Mouse (Mus musculus): ENCODE measurements around the gene Ifna9. TPM values are rescaled to one million over a fixed set of nuclear protein-coding genes. Genes with fewer than 3 reads are reported as not detected.

Gene Ifna9
- polyA plus RNA-seq, 1 experiment from 2014 or later = not detected

Other genes with a start within 250 kb of the Ifna9 start
- 3.1 and 3.4 TPM in 2 replicates for gene Hacd4, start 153.5 kb downstream of the Ifna9 start, polyA plus RNA-seq (2015; fragmentation: Nextera tagmentation; extraction: Ambion mirVana)
- gene Ifnb1, start 69.6 kb downstream of the Ifna9 start, polyA plus RNA-seq (2015; fragmentation: Nextera tagmentation; extraction: Ambion mirVana) = not detected in 2 replicates
- not detected in 2 replicates for gene Ifna15, start 34.1 kb downstream of the Ifna9 start, polyA plus RNA-seq (2015; fragmentation: Nextera tagmentation; extraction: Ambion mirVana)
- gene Ifna14, start 20.6 kb downstream of the Ifna9 start, polyA plus RNA-seq (2015; fragmentation: Nextera tagmentation; extraction: Ambion mirVana) = not detected in 2 replicates
- gene Ifna12, start 11.0 kb upstream of the Ifna9 start, polyA plus RNA-seq (2015; fragmentation: Nextera tagmentation; extraction: Ambion mirVana) = not detected in 2 replicates
- gene C87499, start 42.0 kb upstream of the Ifna9 start, polyA plus RNA-seq (2015; fragmentation: Nextera tagmentation; extraction: Ambion mirVana) = not detected in 2 replicates
- not detected in 2 replicates for gene Ifna13, start 52.1 kb upstream of the Ifna9 start, polyA plus RNA-seq (2015; fragmentation: Nextera tagmentation; extraction: Ambion mirVana)
- gene Ifna16, start 84.5 kb upstream of the Ifna9 start, polyA plus RNA-seq (2015; fragmentation: Nextera tagmentation; extraction: Ambion mirVana) = not detected in 2 replicates
- not detected in 2 replicates for gene Ifna2, start 91.5 kb upstream of the Ifna9 start, polyA plus RNA-seq (2015; fragmentation: Nextera tagmentation; extraction: Ambion mirVana)
- not detected in 2 replicates for gene Ifnab, start 99.0 kb upstream of the Ifna9 start, polyA plus RNA-seq (2015; fragmentation: Nextera tagmentation; extraction: Ambion mirVana)
- gene Gm26566, start 129.4 kb upstream of the Ifna9 start, polyA plus RNA-seq (2015; fragmentation: Nextera tagmentation; extraction: Ambion mirVana) = 1.6 and 1.7 TPM in 2 replicates
- gene Klhl9, start 130.1 kb upstream of the Ifna9 start, polyA plus RNA-seq (2015; fragmentation: Nextera tagmentation; extraction: Ambion mirVana) = 132 and 146 TPM in 2 replicates
- gene Gm13271, start 162.5 kb upstream of the Ifna9 start, polyA plus RNA-seq (2015; fragmentation: Nextera tagmentation; extraction: Ambion mirVana) = not detected in 2 replicates
- gene Gm13283, start 167.7 kb upstream of the Ifna9 start, polyA plus RNA-seq (2015; fragmentation: Nextera tagmentation; extraction: Ambion mirVana) = not detected in 2 replicates
- gene Gm13290, start 181.4 kb upstream of the Ifna9 start, polyA plus RNA-seq (2015; fragmentation: Nextera tagmentation; extraction: Ambion mirVana) = not detected in 2 replicates
- not detected in 2 replicates for gene Gm13289, start 184.5 kb upstream of the Ifna9 start, polyA plus RNA-seq (2015; fragmentation: Nextera tagmentation; extraction: Ambion mirVana)
- gene Gm13272, start 187.5 kb upstream of the Ifna9 start, polyA plus RNA-seq (2015; fragmentation: Nextera tagmentation; extraction: Ambion mirVana) = not detected in 2 replicates
- 0.22 TPM in 1 of 2 replicates, not detected in the other for gene Ifnz, start 189.7 kb upstream of the Ifna9 start, polyA plus RNA-seq (2015; fragmentation: Nextera tagmentation; extraction: Ambion mirVana)
- gene Gm13276, start 193.3 kb upstream of the Ifna9 start, polyA plus RNA-seq (2015; fragmentation: Nextera tagmentation; extraction: Ambion mirVana) = not detected in 2 replicates
- not detected in 2 replicates for gene Gm13277, start 196.2 kb upstream of the Ifna9 start, polyA plus RNA-seq (2015; fragmentation: Nextera tagmentation; extraction: Ambion mirVana)
- gene Gm13278, start 199.2 kb upstream of the Ifna9 start, polyA plus RNA-seq (2015; fragmentation: Nextera tagmentation; extraction: Ambion mirVana) = not detected in 2 replicates
- not detected in 2 replicates for gene Gm13275, start 202.1 kb upstream of the Ifna9 start, polyA plus RNA-seq (2015; fragmentation: Nextera tagmentation; extraction: Ambion mirVana)
- gene Gm13279, start 205.0 kb upstream of the Ifna9 start, polyA plus RNA-seq (2015; fragmentation: Nextera tagmentation; extraction: Ambion mirVana) = not detected in 2 replicates
- gene Gm13285, start 207.3 kb upstream of the Ifna9 start, polyA plus RNA-seq (2015; fragmentation: Nextera tagmentation; extraction: Ambion mirVana) = 0.19 and 0.28 TPM in 2 replicates
- not detected in 2 replicates for gene Gm13287, start 210.9 kb upstream of the Ifna9 start, polyA plus RNA-seq (2015; fragmentation: Nextera tagmentation; extraction: Ambion mirVana)
- gene Gm13288, start 213.1 kb upstream of the Ifna9 start, polyA plus RNA-seq (2015; fragmentation: Nextera tagmentation; extraction: Ambion mirVana) = not detected in 2 replicates
- not detected in 2 replicates for gene Ifna7, start 223.8 kb upstream of the Ifna9 start, polyA plus RNA-seq (2015; fragmentation: Nextera tagmentation; extraction: Ambion mirVana)
- gene Ifna11, start 227.6 kb upstream of the Ifna9 start, polyA plus RNA-seq (2015; fragmentation: Nextera tagmentation; extraction: Ambion mirVana) = not detected in 2 replicates
- not detected in 2 replicates for gene Ifna6, start 235.0 kb upstream of the Ifna9 start, polyA plus RNA-seq (2015; fragmentation: Nextera tagmentation; extraction: Ambion mirVana)
- gene Ifna5, start 243.1 kb upstream of the Ifna9 start, polyA plus RNA-seq (2015; fragmentation: Nextera tagmentation; extraction: Ambion mirVana) = not detected in 2 replicates
- not detected in 2 replicates for gene Ifna4, start 249.5 kb upstream of the Ifna9 start, polyA plus RNA-seq (2015; fragmentation: Nextera tagmentation; extraction: Ambion mirVana)

Measured in midbrain, embryonic 13.5 days (tissue).